Mouse (Mus musculus) limb, embryonic 13.5 days (tissue): ENCODE data around the gene Lrig3. TPM values are rescaled to one million over a fixed set of nuclear protein-coding genes. Genes with fewer than 3 reads are reported as not detected.

Experiments
- ATAC-seq: fragments of 200-750 bp; cut with Nextera tagmentation; 2 replicates; pipeline ENCODE4 v1.8.0; 2017; ENCODE audit warnings: low read depth, moderate number of reproducible peaks, moderate TSS enrichment; ENCODE audit not compliant: low FRiP score
- H3K27ac ChIP-seq: fragments of 300-500 bp; sonication (generic); 2 replicates; pipeline ENCODE4 v1.5.1; 2015; ENCODE audit warnings: inconsistent platforms, mild to moderate bottlenecking, moderate library complexity
- H3K27me3 ChIP-seq: fragments of 300-500 bp; sonication (generic); 2 replicates; pipeline ENCODE4 v1.6.1; 2015; ENCODE audit warnings: mild to moderate bottlenecking, inconsistent platforms
- H3K36me3 ChIP-seq: fragments of 300-500 bp; sonication (generic); 2 replicates; pipeline ENCODE4 v1.6.1; 2015; ENCODE audit warnings: inconsistent platforms, mild to moderate bottlenecking, moderate library complexity
- H3K4me1 ChIP-seq: fragments of 300-500 bp; sonication (generic); 2 replicates; pipeline ENCODE4 v1.6.1; 2015; ENCODE audit warnings: inconsistent platforms
- H3K4me2 ChIP-seq: fragments of 300-500 bp; sonication (generic); replicated peaks from 2 replicates; pipeline ENCODE4 v1.6.1; 2015; ENCODE audit warnings: inconsistent platforms, mild to moderate bottlenecking, moderate library complexity
- H3K4me3 ChIP-seq: fragments of 300-500 bp; sonication (generic); 2 replicates; pipeline ENCODE4 v1.5.1; 2015; ENCODE audit warnings: moderate library complexity, mild to moderate bottlenecking, inconsistent platforms
- H3K9ac ChIP-seq: fragments of 300-500 bp; sonication (generic); 2 replicates; pipeline ENCODE4 v1.6.1; 2015; ENCODE audit warnings: mild to moderate bottlenecking, inconsistent platforms
- H3K9me3 ChIP-seq: fragments of 300-500 bp; sonication (generic); 2 replicates; pipeline ENCODE4 v1.6.1; 2016; ENCODE audit warnings: inconsistent platforms
- WGBS: fragments of 180-500 bp; shearing (Covaris S2); methylation state at CpG from one replicate; pipeline ENCODE4 v1.1.7; 2015; 5-methylcytosine and 5-hydroxymethylcytosine counted together
- polyA plus RNA-seq: library from polyadenylated mRNA; unstranded; fragments of >200 nt; fragmentation: Nextera tagmentation; extraction: Ambion mirVana; gene quantifications from 2 replicates; pipeline ENCODE4 v1.2.1, GENCODE M21; 2015

Lrig3 gene
- polyA plus RNA-seq, 1 experiment from 2014 or later: 61.5 TPM

DNA sequence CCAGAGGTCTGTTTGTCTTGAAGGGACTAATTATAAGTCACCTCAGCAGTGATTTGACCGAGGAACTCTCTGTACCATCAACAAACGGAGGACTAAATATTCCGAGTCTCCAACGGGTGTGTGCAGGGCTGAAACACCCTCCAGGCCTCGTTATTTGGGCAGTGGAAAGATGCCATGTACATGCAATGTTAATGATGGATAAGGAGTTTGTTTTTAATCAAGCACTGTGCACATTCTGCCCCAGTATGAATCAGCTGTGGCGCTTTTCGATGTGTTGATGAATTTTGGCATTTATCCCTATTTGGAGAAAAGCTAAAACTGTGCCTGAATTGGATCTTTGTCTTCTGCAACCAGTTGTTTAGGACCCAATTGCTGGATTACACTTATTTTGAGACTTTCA lies 23.9 kb downstream of the Lrig3 start:
- Histone ChIP-seq H3K4me1 (peaks cover 87% of the 10 kb centered on the region), H3K27ac (peak overlapping the region; percentile 85), H3K36me3 (peaks cover 57% of the 10 kb centered on the region), H3K4me3 (no peak overlapping the region), H3K9me3 (no peaks in the 10 kb centered on the region), H3K9ac (peak overlapping the region; percentile 39; the same call in 1 of the 2 replicates), H3K27me3 (no peaks in the 10 kb centered on the region), H3K4me2 (peak overlapping the region; percentile 41)
- 34% methylated on average over 7 of the region's 7 CpGs for WGBS
- no peak for ATAC-seq

DNA sequence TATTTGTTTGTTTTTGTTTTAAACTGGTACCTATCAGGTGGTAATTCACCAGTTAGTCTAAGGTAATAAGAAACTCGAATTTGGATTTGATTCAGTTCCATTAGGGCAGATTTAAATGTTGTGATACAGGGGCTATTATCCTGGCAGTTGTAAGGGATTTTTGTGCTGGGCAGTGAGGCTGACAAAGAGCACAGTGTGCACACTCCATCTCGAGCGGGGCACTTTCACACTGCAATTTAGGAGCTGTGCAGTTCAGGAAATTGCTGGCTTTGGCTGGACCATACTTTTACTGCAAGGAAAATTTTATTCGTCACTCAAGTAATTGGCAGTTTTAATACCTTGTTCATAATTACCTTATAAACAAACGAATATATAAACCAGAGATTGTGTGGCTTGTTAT lies 24.4 kb downstream of the Lrig3 start:
- peak; percentile 20; the same call in 1 of the 2 replicates for ATAC-seq
- peaks cover 87% of the 10 kb centered on the region for H3K4me1 ChIP-seq
- no peak overlapping the region for H3K9ac ChIP-seq
- WGBS: 17% methylated on average over 5 of the region's 5 CpGs
- no peak overlapping the region; the same call in 1 of the 2 replicates for H3K27ac ChIP-seq
- H3K4me3 ChIP-seq: no peak overlapping the region
- H3K36me3 ChIP-seq: peaks cover 61% of the 10 kb centered on the region
- H3K27me3 ChIP-seq: no peaks in the 10 kb centered on the region
- H3K4me2 ChIP-seq: no peak overlapping the region
- no peaks in the 10 kb centered on the region for H3K9me3 ChIP-seq

DNA sequence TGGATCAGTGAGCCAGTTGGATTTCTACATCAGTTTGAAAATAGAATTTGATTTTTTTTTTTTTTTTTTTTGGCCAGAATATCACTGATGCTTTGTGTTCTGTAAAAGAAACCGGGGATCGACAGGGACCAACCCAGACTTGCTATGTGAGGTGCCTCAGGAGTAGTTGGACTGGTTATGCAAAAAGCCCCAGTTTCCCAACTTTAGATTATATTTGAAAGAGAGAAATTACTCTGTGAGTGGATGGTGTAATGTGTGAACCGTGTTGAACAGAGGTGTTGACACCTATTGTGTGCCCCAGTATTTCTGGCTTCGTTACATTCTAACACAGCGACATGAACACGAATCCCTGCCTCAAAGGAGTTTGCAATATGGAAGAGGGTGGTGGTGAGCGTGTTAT lies 25.9 kb downstream of the Lrig3 start:
- ATAC-seq: no peak
- H3K9me3 ChIP-seq: no peaks in the 10 kb centered on the region
- H3K4me2 ChIP-seq: peak overlapping the region; percentile 35
- no peaks in the 10 kb centered on the region for H3K27me3 ChIP-seq
- H3K9ac ChIP-seq: no peak overlapping the region
- H3K4me3 ChIP-seq: no peak overlapping the region
- peak overlapping the region; percentile 72 for H3K27ac ChIP-seq
- whole genome bisulfite sequencing: 77% methylated on average over 7 of the region's 7 CpGs
- H3K4me1 ChIP-seq: peaks cover 85% of the 10 kb centered on the region
- H3K36me3 ChIP-seq: peaks cover 59% of the 10 kb centered on the region

DNA sequence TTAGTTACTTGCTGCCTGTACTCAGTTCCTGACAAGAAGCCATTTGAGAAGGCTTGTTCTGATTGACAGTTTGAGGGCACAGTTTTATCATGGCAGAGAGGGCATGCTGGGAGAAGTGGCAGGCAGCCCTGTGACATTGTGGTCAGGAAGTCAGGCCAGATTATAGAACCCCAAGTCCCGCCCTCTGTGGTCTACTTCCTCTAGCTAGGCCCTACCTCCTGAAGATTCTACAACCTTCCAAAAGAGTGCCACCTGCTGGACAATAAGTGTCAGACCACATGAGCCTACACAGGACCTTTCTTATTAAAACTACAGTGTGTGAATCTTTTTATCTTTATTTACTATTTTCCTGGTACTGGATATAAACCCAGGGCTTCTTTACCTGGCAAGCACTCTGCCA lies 28.9 kb downstream of the Lrig3 start:
- H3K36me3 ChIP-seq: peaks cover 62% of the 10 kb centered on the region
- peaks cover 62% of the 10 kb centered on the region for H3K4me1 ChIP-seq
- H3K27me3 ChIP-seq: no peaks in the 10 kb centered on the region
- no peak overlapping the region for H3K4me2 ChIP-seq
- ATAC-seq: no peak
- no peak overlapping the region for H3K9ac ChIP-seq
- H3K27ac ChIP-seq: no peak overlapping the region
- WGBS: 74% methylated on average over 1 of the region's 1 CpGs
- no peaks in the 10 kb centered on the region for H3K9me3 ChIP-seq
- no peak overlapping the region for H3K4me3 ChIP-seq

DNA sequence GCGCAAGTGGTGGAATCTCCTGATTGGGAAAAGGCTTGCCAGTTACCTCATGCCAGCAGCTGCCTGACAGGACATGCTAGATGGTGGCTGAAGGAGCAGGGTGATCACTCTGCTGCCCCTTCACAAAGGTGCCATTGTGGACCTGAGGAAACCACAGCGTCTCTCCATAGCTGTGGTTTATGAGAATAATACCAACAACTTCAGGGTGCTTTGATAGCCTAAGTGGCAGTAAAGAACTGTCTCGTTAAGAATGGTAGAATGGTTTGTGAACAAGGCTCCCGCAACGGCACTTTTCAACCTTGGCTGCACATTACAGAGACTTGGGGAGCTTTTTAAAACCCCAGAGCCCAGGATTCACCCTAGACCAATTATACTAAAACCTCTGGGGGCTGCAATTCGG lies 29.7 kb downstream of the Lrig3 start:
- Histone ChIP-seq H3K4me2 (no peak overlapping the region), H3K9me3 (no peaks in the 10 kb centered on the region), H3K9ac (0 out of 2 replicates have a peak overlapping the region, but pooled peaks have one; percentile 5), H3K4me1 (peaks cover 58% of the 10 kb centered on the region), H3K36me3 (peaks cover 70% of the 10 kb centered on the region), H3K4me3 (no peak overlapping the region), H3K27ac (peak overlapping the region; percentile 3; the same call in 1 of the 2 replicates), H3K27me3 (no peaks in the 10 kb centered on the region)
- 49% methylated on average over 6 of the region's 6 CpGs for WGBS
- no peak for ATAC-seq

DNA sequence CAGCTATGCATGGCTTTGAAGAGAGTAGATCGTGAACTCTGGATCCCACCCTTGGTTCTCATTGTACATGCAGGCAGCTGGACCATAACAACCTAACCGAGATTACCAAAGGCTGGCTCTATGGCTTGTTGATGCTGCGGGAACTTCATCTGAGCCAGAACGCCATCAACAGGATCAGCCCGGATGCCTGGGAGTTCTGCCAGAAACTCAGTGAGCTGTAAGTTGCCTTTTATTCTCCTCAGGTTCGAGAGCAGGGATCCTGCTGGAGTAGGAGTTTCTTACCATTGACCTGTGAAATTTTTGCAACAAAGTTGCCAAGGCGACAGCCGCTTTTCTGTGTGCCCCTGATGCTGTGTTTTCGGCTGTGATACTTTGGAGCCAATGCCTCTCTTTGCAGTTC lies 31.0 kb downstream of the Lrig3 start:
- no peak overlapping the region for H3K9ac ChIP-seq
- no peaks in the 10 kb centered on the region for H3K9me3 ChIP-seq
- no peak overlapping the region for H3K4me2 ChIP-seq
- H3K4me1 ChIP-seq: peaks cover 54% of the 10 kb centered on the region
- H3K27me3 ChIP-seq: no peaks in the 10 kb centered on the region
- H3K27ac ChIP-seq: 0 out of 2 replicates have a peak overlapping the region, but pooled peaks have one; percentile 2
- no peak overlapping the region for H3K4me3 ChIP-seq
- peaks cover 79% of the 10 kb centered on the region for H3K36me3 ChIP-seq
- no peak for ATAC-seq
- WGBS: 59% methylated on average over 9 of the region's 9 CpGs

DNA sequence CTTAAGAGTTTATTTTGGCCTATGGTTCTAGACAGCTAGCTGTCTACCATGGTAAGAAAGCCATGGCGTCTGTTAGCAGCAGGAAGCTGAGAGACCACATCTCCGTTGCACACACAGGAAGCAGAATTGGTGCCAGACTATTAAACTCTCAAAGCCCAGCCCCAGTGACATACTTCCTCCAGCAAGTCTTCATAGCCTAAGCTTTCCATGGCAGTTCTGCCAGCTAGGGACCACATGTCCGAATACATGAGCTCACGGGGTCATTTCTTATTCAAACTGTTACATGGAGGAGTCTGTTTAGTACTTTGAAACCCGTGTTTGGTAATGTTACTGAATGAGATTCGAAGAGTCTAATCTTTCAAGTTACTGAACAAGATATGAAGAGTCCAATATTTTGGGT lies 33.6 kb downstream of the Lrig3 start:
- peaks cover 50% of the 10 kb centered on the region for H3K4me1 ChIP-seq
- no peak overlapping the region for H3K4me3 ChIP-seq
- H3K9me3 ChIP-seq: no peaks in the 10 kb centered on the region
- 85% methylated on average over 6 of the region's 6 CpGs for WGBS
- 0 out of 2 replicates have a peak overlapping the region, but pooled peaks have one; percentile 3 for H3K27ac ChIP-seq
- H3K9ac ChIP-seq: no peak overlapping the region
- no peak overlapping the region for H3K4me2 ChIP-seq
- H3K36me3 ChIP-seq: peaks cover 89% of the 10 kb centered on the region
- no peaks in the 10 kb centered on the region for H3K27me3 ChIP-seq
- no peak for ATAC-seq

DNA sequence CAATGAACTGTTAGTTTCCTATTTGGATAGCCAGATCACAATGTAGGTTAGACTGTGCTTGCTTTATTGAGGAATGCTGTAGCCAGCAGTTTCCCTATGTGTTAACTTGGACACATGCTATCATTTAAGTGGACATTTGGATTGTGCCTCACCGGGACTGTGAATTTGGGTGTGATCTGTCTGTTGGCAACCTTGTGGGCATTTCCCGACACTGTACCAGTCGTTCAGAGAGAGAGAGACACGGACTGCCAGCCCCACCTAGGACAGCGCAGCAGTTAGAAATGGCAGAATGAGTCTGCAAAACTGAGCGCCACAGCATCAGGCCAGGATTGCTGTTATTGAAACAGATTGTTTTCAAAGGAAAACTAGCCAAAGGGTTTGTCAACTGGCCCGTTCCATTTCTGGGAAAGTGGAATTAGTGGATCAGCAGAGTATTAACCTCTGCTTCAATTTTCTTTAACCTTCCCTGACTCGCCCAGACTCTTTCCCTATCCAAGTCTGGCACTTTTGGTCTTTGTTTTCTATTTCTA lies 35.0 kb downstream of the Lrig3 start:
- no peak for ATAC-seq
- no peaks in the 10 kb centered on the region for H3K27me3 ChIP-seq
- H3K4me3 ChIP-seq: no peak overlapping the region
- no peaks in the 10 kb centered on the region for H3K9me3 ChIP-seq
- no peak overlapping the region for H3K9ac ChIP-seq
- WGBS: 81% methylated on average over 8 of the region's 8 CpGs
- peaks cover 87% of the 10 kb centered on the region for H3K36me3 ChIP-seq
- no peak overlapping the region for H3K4me2 ChIP-seq
- peaks cover 42% of the 10 kb centered on the region for H3K4me1 ChIP-seq
- H3K27ac ChIP-seq: peak overlapping the region; percentile 53; the same call in 1 of the 2 replicates

DNA sequence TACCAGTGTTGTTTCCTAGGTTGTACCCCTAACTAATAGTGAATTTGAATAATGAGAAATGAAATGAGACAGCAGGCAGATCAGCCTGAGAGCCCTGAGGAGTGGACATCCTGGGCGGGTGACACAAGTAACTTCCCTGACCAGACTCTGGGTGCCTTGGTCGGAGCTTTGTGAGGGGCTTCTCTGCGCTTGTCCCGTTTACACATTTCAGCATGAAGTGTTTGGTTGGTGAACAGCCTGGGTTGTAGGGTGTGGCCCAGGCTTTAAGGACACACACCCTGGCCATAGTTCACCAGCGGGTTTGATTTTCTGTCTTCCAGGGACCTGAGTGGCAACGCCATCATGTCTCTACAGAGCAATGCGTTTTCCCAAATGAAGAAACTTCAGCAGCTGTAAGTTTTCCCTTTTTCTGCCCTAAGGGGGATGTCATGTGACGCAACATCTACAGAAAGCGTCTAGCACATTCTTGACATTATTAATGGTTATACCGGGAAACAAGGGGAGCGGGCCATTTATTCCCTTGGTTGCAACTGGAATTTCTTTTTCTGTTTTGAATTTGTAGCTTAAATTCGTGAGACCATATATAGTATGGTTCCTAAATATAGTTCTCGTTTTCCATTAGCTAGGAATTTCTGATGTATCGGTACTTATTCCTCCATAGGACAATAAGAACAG lies 36.2 kb downstream of the Lrig3 start:
- H3K36me3 ChIP-seq: peaks cover 88% of the 10 kb centered on the region
- H3K4me1 ChIP-seq: peaks cover 32% of the 10 kb centered on the region
- H3K27me3 ChIP-seq: no peaks in the 10 kb centered on the region
- no peaks in the 10 kb centered on the region for H3K9me3 ChIP-seq
- no peak overlapping the region for H3K4me2 ChIP-seq
- H3K4me3 ChIP-seq: no peak overlapping the region
- no peak overlapping the region for H3K9ac ChIP-seq
- peak; percentile 24; the same call in 1 of the 2 replicates for ATAC-seq
- peak overlapping the region; percentile 69; the same call in 1 of the 2 replicates for H3K27ac ChIP-seq
- WGBS: 64% methylated on average over 14 of the region's 14 CpGs

DNA sequence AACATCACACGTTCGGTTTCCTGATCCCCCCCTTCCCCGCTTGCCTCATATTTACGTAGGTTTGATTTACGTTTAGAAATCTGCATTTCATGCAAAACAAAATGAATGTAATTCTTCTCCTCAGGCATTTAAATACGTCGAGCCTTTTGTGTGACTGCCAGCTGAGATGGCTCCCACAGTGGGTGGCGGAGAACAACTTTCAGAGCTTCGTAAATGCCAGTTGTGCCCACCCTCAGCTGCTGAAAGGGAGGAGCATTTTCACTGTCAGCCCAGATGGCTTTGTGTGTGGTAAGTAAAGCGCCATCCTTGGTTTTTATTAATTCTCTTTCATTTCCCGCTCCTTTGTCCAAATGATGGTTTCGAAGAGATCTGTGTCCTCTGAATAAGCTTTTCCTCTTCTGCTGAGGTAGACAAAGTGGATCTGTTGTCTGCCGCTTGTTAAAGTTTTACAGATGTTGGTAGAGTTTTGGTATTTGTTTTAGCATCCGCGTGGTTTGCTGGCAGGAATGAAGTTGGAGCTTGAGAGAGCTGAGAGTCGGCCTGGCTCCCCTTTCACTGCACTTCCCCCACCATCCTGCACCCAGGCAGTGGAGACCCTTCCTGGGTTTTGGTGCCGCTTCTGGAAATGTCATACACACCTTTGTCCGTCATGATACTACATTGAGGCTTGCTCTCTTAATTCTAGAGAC lies 37.0 kb downstream of the Lrig3 start:
- peaks cover 29% of the 10 kb centered on the region for H3K4me1 ChIP-seq
- peak overlapping the region; percentile 56; the same call in 1 of the 2 replicates for H3K27ac ChIP-seq

DNA sequence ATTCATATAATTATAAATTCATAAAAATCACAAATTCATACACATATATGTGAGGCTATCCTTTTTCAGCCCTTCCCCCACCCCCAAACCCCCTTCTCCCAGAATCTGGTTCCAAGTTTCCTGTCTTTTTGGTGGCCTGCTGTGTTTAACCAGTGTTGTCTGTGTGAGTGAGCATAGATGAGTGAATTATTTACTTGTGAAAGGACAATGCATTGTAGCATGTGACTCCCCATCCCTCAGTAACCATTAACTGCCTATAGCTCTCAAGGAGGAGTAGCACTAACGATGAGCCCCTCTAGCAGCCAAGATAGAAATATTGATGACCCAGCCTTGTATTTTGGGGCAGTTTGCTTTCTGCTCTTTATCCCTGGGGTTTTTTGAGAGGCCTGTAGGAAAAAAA lies 37.9 kb downstream of the Lrig3 start:
- Histone ChIP-seq H3K4me1 (peaks cover 29% of the 10 kb centered on the region), H3K27ac (no peak overlapping the region), H3K9me3 (no peaks in the 10 kb centered on the region), H3K4me3 (no peak overlapping the region), H3K36me3 (peaks cover 89% of the 10 kb centered on the region), H3K4me2 (no peak overlapping the region), H3K9ac (no peak overlapping the region), H3K27me3 (no peaks in the 10 kb centered on the region)
- 79% methylated on average over 1 of the region's 1 CpGs for WGBS
- ATAC-seq: no peak

More for the DNA sequence above, 37.0 kb downstream of the Lrig3 start:
- H3K4me3 ChIP-seq: no peak overlapping the region
- no peak overlapping the region for H3K9ac ChIP-seq
- WGBS: 59% methylated on average over 18 of the region's 18 CpGs
- H3K27me3 ChIP-seq: no peaks in the 10 kb centered on the region
- H3K36me3 ChIP-seq: peaks cover 86% of the 10 kb centered on the region
- no peak for ATAC-seq
- no peak overlapping the region for H3K4me2 ChIP-seq
- H3K9me3 ChIP-seq: no peaks in the 10 kb centered on the region

DNA sequence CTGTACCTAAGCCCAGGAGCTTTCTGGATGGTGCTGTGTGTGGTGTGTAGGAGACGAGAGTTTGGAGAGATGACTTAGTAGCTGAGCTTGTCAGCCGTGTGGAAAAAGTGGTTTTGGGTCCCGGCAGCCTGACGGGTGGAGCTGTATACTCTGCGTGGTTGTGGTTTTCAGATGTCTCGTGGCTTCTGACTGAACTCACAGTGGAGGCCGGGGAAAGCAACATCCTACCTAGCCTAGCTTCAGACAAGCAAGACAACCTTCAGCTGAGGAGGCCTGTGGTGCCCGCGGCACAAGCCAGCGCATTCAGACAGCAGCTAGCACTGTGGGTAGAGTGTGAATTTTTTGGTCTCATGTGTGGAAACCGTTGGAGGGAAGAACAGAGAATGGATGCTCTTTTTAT lies 47.7 kb downstream of the Lrig3 start:
- Histone ChIP-seq H3K27ac (peak overlapping the region; percentile 52; the same call in 1 of the 2 replicates), H3K4me3 (no peak overlapping the region), H3K4me1 (no peaks in the 10 kb centered on the region), H3K36me3 (peaks cover 96% of the 10 kb centered on the region), H3K27me3 (no peaks in the 10 kb centered on the region), H3K4me2 (no peak overlapping the region), H3K9ac (no peak overlapping the region), H3K9me3 (no peaks in the 10 kb centered on the region)
- WGBS: 86% methylated on average over 11 of the region's 11 CpGs
- no peak for ATAC-seq
